7 mouse cellular contexts compared by ENCODE assay signal in genomic region chr1:40187961-40188360, GRCm38 (mm10). TPM values are rescaled to one million over a fixed set of nuclear protein-coding genes. Genes with fewer than 3 reads are reported as not detected.
DNase-seq lines count a peak whose midpoint lies in the region; ATAC-seq lines count a peak whose summit lies in the region.

No protein-coding gene starts in this region.

- peak; percentile 38 for DNase-seq in kidney, adult 11 months
- DNase-seq in adrenal gland, adult 8-10 months: peak; percentile 24
- peak; percentile 60 to 70 for DNase-seq in heart, postnatal 10 days
- peak; percentile 87 for DNase-seq in lung, postnatal 10 days
- no peak for DNase-seq in layer of hippocampus, adult 8-10 months (ENCODE audit: low spot score in 2 of 2)

- ATAC-seq in kidney, embryonic 16.5 days (ENCODE audit: low FRiP score, low TSS enrichment): no peak
- ATAC-seq in midbrain, embryonic 16.5 days: no peak

- H3K9me3 ChIP-seq in kidney, embryonic 16.5 days (ENCODE audit: low read length): no peaks in the 10 kb centered on the region
- H3K9me3 ChIP-seq in midbrain, embryonic 16.5 days (replicated peaks; ENCODE audit: control insufficient read depth, low read length, poor library complexity, severe bottlenecking): no peaks in the 10 kb centered on the region

- no peaks in the 10 kb centered on the region for H3K4me1 ChIP-seq in kidney, embryonic 16.5 days (ENCODE audit: insufficient read depth, low read length)
- H3K4me1 ChIP-seq in midbrain, embryonic 16.5 days (ENCODE audit: control insufficient read depth, insufficient read depth, low read length): no peaks in the 10 kb centered on the region

- no peak overlapping the region for H3K4me2 ChIP-seq in kidney, embryonic 16.5 days (replicated peaks; ENCODE audit: low read depth, low read length)
- no peak overlapping the region for H3K4me2 ChIP-seq in midbrain, embryonic 16.5 days (ENCODE audit: low read length)

- WGBS in kidney, embryonic 16.5 days: 83% methylated on average over 1 of the region's 1 CpGs
- WGBS in midbrain, embryonic 16.5 days: 95% methylated on average over 1 of the region's 1 CpGs

- no peaks in the 10 kb centered on the region for H3K27me3 ChIP-seq in kidney, embryonic 16.5 days (ENCODE audit: insufficient read depth, low read length)
- no peaks in the 10 kb centered on the region for H3K27me3 ChIP-seq in midbrain, embryonic 16.5 days (ENCODE audit: control insufficient read depth, insufficient read depth, low read depth, low read length)

- intact Hi-C loops in heart, postnatal 10 days (cut with DNase I): no loop called here

- H3K36me3 ChIP-seq in kidney, embryonic 16.5 days (ENCODE audit: insufficient read depth, low read length): no peaks in the 10 kb centered on the region
- H3K36me3 ChIP-seq in midbrain, embryonic 16.5 days (ENCODE audit: control insufficient read depth, insufficient read depth, low read length): no peaks in the 10 kb centered on the region

- H3K27ac ChIP-seq in kidney, embryonic 16.5 days (ENCODE audit: low read length): no peak overlapping the region
- no peak overlapping the region for H3K27ac ChIP-seq in midbrain, embryonic 16.5 days (ENCODE audit: low read length)

- no peak overlapping the region for H3K9ac ChIP-seq in kidney, embryonic 16.5 days (replicated peaks; ENCODE audit: low read length)
- H3K9ac ChIP-seq in midbrain, embryonic 16.5 days (ENCODE audit: low read depth, low read length): no peak overlapping the region

- no peak overlapping the region for H3K4me3 ChIP-seq in kidney, embryonic 16.5 days (ENCODE audit: low read length)
- H3K4me3 ChIP-seq in midbrain, embryonic 16.5 days (ENCODE audit: low read depth, low read length): no peak overlapping the region

RNA-seq across cellular contexts. Expression of gene Il1r1, which starts 36.9 kb away (rescaled TPM):
- 5.1 and 5.3 TPM in 2 replicates for polyA plus RNA-seq in kidney, embryonic 16.5 days (2015; fragmentation: Nextera tagmentation; extraction: Ambion mirVana)
- total RNA-seq in adrenal gland, adult 8-10 months (2022): 1 to 10 TPM; 4.2 to 5.5 (median 4.9) TPM
- 1 to 10 TPM; 7.5 to 7.9 TPM for total RNA-seq in heart, postnatal 10 days (2021)
- total RNA-seq in layer of hippocampus, adult 8-10 months (2022): 1 to 10 TPM; 5.8 to 9.7 (median 8.1) TPM
- 0.68 and 0.72 TPM in 2 replicates for polyA plus RNA-seq in midbrain, embryonic 16.5 days (2015; fragmentation: Nextera tagmentation; extraction: Ambion mirVana)

Comparison
In these comparisons a context has a peak if more than half of its experiments do, and no peak if none do; other contexts are left out.
1. DNase-seq: peak in kidney, adult 11 months (single experiment), adrenal gland, adult 8-10 months (single experiment), heart, postnatal 10 days (2 of 2) and lung, postnatal 10 days (single experiment); none in layer of hippocampus, adult 8-10 months (0 of 2).